Mouse (Mus musculus): ENCODE results near the gene Dtnb. TPM values are rescaled to one million over a fixed set of nuclear protein-coding genes. Genes with fewer than 3 reads are reported as not detected.

Gene Dtnb
- polyA plus RNA-seq, 1 experiment = 60.7 TPM

DNA sequence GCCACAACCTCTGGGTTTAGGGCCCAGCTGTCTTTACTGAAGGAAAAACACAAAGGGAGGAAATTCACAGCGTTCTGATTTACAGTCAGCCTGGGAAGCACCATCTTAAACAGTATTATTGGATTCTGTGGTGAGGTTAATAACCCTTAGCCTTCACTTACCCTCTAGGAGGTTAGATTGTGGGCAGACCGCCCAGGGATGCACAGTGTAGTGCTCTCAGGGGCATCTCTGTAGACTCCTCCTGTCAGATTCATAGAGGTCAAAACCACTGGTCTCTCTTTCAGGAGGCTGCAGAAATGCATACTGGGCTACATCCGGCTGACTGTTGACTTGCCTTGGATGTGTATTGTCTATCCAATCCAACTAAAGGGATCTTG lies 168.5 kb downstream of the Dtnb start:
- 68% methylated on average over 3 of the region's 3 CpGs for WGBS

DNA sequence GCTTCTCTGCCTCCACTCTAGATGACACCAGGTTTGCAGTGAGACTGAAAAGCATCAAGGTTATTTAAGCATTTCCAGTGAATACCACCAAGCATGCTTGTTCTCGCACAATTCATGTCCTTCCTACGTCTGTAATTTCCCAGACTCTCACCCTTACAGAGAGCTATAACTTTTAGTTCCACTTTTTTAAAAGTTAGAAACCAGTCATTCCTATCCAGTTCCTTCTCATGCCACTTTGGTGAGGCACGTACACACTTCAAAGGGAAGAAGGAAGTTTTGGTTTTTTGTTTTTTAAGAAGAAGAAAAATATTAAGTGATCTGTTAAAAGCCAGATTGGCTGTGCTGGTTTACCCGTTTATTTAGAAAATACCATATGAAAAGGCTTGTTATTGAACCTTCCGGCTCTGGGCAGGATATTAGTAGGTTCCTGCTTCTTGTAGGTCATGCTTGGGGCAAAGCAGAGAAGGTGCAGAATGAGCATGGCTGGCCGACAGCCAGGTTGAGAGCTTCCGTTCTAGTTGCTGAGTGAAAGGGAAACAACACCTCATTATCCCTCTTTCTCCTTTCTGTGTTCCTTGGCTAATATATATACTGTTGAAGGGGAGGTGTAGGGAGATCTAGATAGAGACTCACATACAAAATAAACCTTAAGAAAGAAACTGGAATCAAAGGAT lies 173.4 kb downstream of the Dtnb start:
- TF ChIP-seq POLR2A (IDR thresholded peaks at IDR 0.05; ENCODE audit: control insufficient read depth, extremely low read depth, insufficient read depth, low read length, poor library complexity) (no peak), CTCF (IDR thresholded peaks at IDR 0.05; ENCODE audit: borderline replicate concordance, control insufficient read depth, extremely low read depth, insufficient read depth, low read length, poor library complexity) (no peak)
- 13% methylated on average over 7 of the region's 7 CpGs for WGBS

More for the DNA sequence above, 168.5 kb downstream of the Dtnb start:
- Histone ChIP-seq H3K27ac (ENCODE audit: control insufficient read depth, insufficient read depth, low read length) (no peak overlapping the region), H3K27me3 (ENCODE audit: control insufficient read depth, insufficient read depth, low read length) (no peaks in the 10 kb centered on the region), H3K4me1 (replicated peaks; ENCODE audit: control insufficient read depth, insufficient read depth, low read length) (peaks cover 13% of the 10 kb centered on the region), H3K36me3 (ENCODE audit: control insufficient read depth, insufficient read depth, low read length) (no peaks in the 10 kb centered on the region), H3K4me3 (ENCODE audit: control insufficient read depth, insufficient read depth, low read length) (no peak overlapping the region)
- no peak for DNase-seq
- no peak for TF ChIP-seq POLR2A (IDR thresholded peaks at IDR 0.05; ENCODE audit: control insufficient read depth, extremely low read depth, insufficient read depth, low read length, poor library complexity)
- no peak for TF ChIP-seq CTCF (IDR thresholded peaks at IDR 0.05; ENCODE audit: borderline replicate concordance, control insufficient read depth, extremely low read depth, insufficient read depth, low read length, poor library complexity)

DNA sequence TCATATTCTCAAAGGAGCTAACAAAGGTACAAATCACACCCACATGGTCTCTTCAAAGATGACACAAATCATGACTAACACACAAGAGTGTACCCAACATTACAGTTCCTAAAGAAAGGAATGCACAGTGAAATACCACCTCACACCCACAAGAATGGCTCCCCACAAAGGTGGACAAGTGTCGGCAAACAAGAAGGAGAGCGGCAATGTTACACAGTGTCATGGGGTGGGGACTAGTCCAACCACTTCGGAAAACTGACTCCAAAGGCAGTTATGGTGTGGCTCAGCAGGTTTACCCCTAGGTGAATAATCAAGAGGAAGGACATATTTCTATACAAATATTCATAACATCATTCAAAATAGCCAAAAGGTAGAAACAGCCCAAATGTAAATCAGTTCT lies 174.2 kb downstream of the Dtnb start:
- H3K36me3 ChIP-seq (ENCODE audit: control insufficient read depth, insufficient read depth, low read length) = no peaks in the 10 kb centered on the region
- no peak for TF ChIP-seq CTCF (IDR thresholded peaks at IDR 0.05; ENCODE audit: borderline replicate concordance, control insufficient read depth, extremely low read depth, insufficient read depth, low read length, poor library complexity)
- TF ChIP-seq POLR2A (IDR thresholded peaks at IDR 0.05; ENCODE audit: control insufficient read depth, extremely low read depth, insufficient read depth, low read length, poor library complexity) = no peak
- H3K4me1 ChIP-seq (replicated peaks; ENCODE audit: control insufficient read depth, insufficient read depth, low read length) = peaks cover 3% of the 10 kb centered on the region; the same call in 1 of the 2 replicates
- 96% methylated on average over 3 of the region's 3 CpGs for WGBS
- H3K4me3 ChIP-seq (ENCODE audit: control insufficient read depth, insufficient read depth, low read length) = no peak overlapping the region
- no peak overlapping the region for H3K27ac ChIP-seq (ENCODE audit: control insufficient read depth, insufficient read depth, low read length)
- no peaks in the 10 kb centered on the region for H3K27me3 ChIP-seq (ENCODE audit: control insufficient read depth, insufficient read depth, low read length)
- no peak for DNase-seq

More for the DNA sequence above, 173.4 kb downstream of the Dtnb start:
- Histone ChIP-seq H3K36me3 (ENCODE audit: control insufficient read depth, insufficient read depth, low read length) (no peaks in the 10 kb centered on the region), H3K4me3 (ENCODE audit: control insufficient read depth, insufficient read depth, low read length) (no peak overlapping the region), H3K27ac (ENCODE audit: control insufficient read depth, insufficient read depth, low read length) (no peak overlapping the region), H3K27me3 (ENCODE audit: control insufficient read depth, insufficient read depth, low read length) (no peaks in the 10 kb centered on the region), H3K4me1 (replicated peaks; ENCODE audit: control insufficient read depth, insufficient read depth, low read length) (peaks cover 3% of the 10 kb centered on the region)
- DNase-seq = no peak

DNA sequence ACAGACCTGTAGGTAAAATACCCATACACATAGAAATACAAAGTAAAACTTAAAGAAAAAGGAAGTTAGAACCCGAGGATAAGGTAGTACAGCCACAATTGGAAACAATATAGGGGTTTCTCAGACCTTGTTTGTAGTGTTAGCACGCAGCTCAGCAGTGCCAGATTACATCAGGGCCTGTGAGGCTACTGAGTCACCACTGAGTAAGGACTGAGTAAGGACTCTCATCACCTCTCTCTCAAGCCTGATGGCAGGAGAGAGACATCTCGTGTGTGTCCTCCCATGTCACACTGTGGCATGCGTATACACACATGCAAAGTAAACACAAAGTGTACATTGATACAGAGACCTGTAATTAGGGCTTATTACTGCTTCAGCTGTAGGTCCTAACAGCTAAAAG lies 175.4 kb downstream of the Dtnb start:
- TF ChIP-seq POLR2A (IDR thresholded peaks at IDR 0.05; ENCODE audit: control insufficient read depth, extremely low read depth, insufficient read depth, low read length, poor library complexity) = no peak
- no peak for TF ChIP-seq CTCF (IDR thresholded peaks at IDR 0.05; ENCODE audit: borderline replicate concordance, control insufficient read depth, extremely low read depth, insufficient read depth, low read length, poor library complexity)
- 71% methylated on average over 4 of the region's 4 CpGs for WGBS
- no peak overlapping the region for H3K27ac ChIP-seq (ENCODE audit: control insufficient read depth, insufficient read depth, low read length)
- H3K4me1 ChIP-seq (replicated peaks; ENCODE audit: control insufficient read depth, insufficient read depth, low read length) = peaks cover 3% of the 10 kb centered on the region; the same call in 1 of the 2 replicates
- no peaks in the 10 kb centered on the region for H3K27me3 ChIP-seq (ENCODE audit: control insufficient read depth, insufficient read depth, low read length)
- no peak overlapping the region for H3K4me3 ChIP-seq (ENCODE audit: control insufficient read depth, insufficient read depth, low read length)
- no peak for DNase-seq
- H3K36me3 ChIP-seq (ENCODE audit: control insufficient read depth, insufficient read depth, low read length) = no peaks in the 10 kb centered on the region

DNA sequence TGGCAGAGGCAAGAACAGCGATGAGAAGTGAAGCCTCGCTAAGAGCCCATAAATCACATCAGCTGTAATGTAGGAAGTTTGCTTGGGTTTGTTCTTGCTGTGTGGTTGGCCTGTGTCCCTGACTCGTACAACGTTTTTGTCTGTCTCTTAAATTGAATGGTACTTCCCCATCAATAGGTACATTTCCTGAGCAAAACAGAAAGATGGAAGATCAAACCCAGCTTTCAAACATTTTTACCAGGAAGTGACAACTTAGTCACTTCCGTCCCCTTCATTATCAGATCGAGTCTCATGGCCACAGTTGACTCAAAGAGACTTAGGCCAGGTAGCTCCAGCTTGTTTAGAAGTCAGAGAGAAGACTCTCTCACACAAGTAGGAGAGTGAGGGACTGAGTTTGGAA lies 183.3 kb downstream of the Dtnb start:
- WGBS = 54% methylated on average over 6 of the region's 6 CpGs
- Histone ChIP-seq H3K4me1 (replicated peaks; ENCODE audit: control insufficient read depth, insufficient read depth, low read length) (peaks cover 2% of the 10 kb centered on the region), H3K36me3 (ENCODE audit: control insufficient read depth, insufficient read depth, low read length) (no peaks in the 10 kb centered on the region), H3K4me3 (ENCODE audit: control insufficient read depth, insufficient read depth, low read length) (no peak overlapping the region), H3K27me3 (ENCODE audit: control insufficient read depth, insufficient read depth, low read length) (no peaks in the 10 kb centered on the region), H3K27ac (ENCODE audit: control insufficient read depth, insufficient read depth, low read length) (no peak overlapping the region)
- no peak for TF ChIP-seq POLR2A (IDR thresholded peaks at IDR 0.05; ENCODE audit: control insufficient read depth, extremely low read depth, insufficient read depth, low read length, poor library complexity)
- TF ChIP-seq CTCF (IDR thresholded peaks at IDR 0.05; ENCODE audit: borderline replicate concordance, control insufficient read depth, extremely low read depth, insufficient read depth, low read length, poor library complexity) = no peak
- no peak for DNase-seq

DNA sequence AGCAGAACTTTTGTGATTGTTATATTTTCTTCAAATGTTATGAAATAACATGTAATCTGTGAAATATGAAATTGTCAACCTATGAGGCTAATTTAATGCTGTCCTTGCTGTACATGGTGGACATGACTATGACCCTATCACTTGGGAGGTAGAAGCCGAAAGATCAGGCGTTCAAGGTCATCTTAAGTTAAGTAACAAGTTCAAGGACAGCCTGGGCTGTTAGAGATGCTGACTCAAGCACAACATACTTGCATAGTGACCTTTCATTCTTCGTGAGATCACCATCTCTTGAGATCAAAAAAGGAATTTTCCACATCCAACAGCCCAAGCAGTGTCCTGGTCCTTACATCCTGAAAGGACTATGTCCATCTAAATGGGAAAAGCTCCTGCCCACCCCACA lies 184.0 kb downstream of the Dtnb start:
- WGBS = 98% methylated on average over 3 of the region's 3 CpGs
- Histone ChIP-seq H3K36me3 (ENCODE audit: control insufficient read depth, insufficient read depth, low read length) (no peaks in the 10 kb centered on the region), H3K27me3 (ENCODE audit: control insufficient read depth, insufficient read depth, low read length) (no peaks in the 10 kb centered on the region), H3K4me3 (ENCODE audit: control insufficient read depth, insufficient read depth, low read length) (no peak overlapping the region), H3K4me1 (replicated peaks; ENCODE audit: control insufficient read depth, insufficient read depth, low read length) (peaks cover 2% of the 10 kb centered on the region), H3K27ac (ENCODE audit: control insufficient read depth, insufficient read depth, low read length) (no peak overlapping the region)
- no peak for TF ChIP-seq POLR2A (IDR thresholded peaks at IDR 0.05; ENCODE audit: control insufficient read depth, extremely low read depth, insufficient read depth, low read length, poor library complexity)
- no peak for DNase-seq

DNA sequence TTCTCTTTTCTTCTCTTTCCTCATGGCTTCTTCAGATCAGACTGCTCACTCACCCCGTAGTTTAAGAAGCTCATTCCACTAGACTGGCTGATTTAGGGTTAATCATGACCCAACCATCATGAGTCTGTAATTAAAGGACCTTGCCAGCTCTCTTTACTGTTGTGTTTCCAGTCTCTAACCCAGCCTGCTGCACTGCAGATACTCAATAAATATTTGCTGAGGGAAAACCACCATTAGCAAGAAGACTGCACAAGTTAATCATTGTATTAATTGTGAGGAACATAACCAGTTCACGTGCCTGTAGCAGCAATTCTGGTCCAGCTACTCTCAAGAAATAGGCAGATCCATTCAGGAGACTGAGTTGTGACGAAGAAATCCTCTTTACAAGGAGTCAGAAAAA lies 185.9 kb downstream of the Dtnb start:
- TF ChIP-seq CTCF (IDR thresholded peaks at IDR 0.05; ENCODE audit: borderline replicate concordance, control insufficient read depth, extremely low read depth, insufficient read depth, low read length, poor library complexity) (no peak), POLR2A (IDR thresholded peaks at IDR 0.05; ENCODE audit: control insufficient read depth, extremely low read depth, insufficient read depth, low read length, poor library complexity) (no peak)
- no peaks in the 10 kb centered on the region for H3K27me3 ChIP-seq (ENCODE audit: control insufficient read depth, insufficient read depth, low read length)
- no peak overlapping the region for H3K4me3 ChIP-seq (ENCODE audit: control insufficient read depth, insufficient read depth, low read length)
- no peaks in the 10 kb centered on the region for H3K36me3 ChIP-seq (ENCODE audit: control insufficient read depth, insufficient read depth, low read length)
- 96% methylated on average over 3 of the region's 3 CpGs for WGBS
- no peak overlapping the region for H3K27ac ChIP-seq (ENCODE audit: control insufficient read depth, insufficient read depth, low read length)
- H3K4me1 ChIP-seq (replicated peaks; ENCODE audit: control insufficient read depth, insufficient read depth, low read length) = peaks cover 2% of the 10 kb centered on the region
- no peak for DNase-seq
